Mouse (Mus musculus) stomach, postnatal 0 days (tissue): Measurements from ENCODE around the gene Zcchc14. TPM values are rescaled to one million over a fixed set of nuclear protein-coding genes. Genes with fewer than 3 reads are reported as not detected.
A peak's percentile ranks its signal among the peaks of the same experiment; 100 is the strongest.

Source experiments
- ATAC-seq: fragments of 200-750 bp; cut with Nextera tagmentation; 2 replicates; pipeline ENCODE4 v1.8.0; 2017; ENCODE audit not compliant: low FRiP score, low TSS enrichment
- DNase-seq: peaks from one replicate; pipeline ENCODE4 v3.0.0-alpha.2; 2016; ENCODE audit warnings: low spot score
- H3K27ac ChIP-seq: fragments of 300-500 bp; sonication (generic); replicated peaks from 2 replicates; pipeline ENCODE4 v1.5.1; 2014; ENCODE audit warnings: mild to moderate bottlenecking, control low read depth
- H3K27me3 ChIP-seq: fragments of 300-500 bp; sonication (generic); 2 replicates; pipeline ENCODE4 v1.6.1; 2014; ENCODE audit warnings: low read length; ENCODE audit not compliant: control insufficient read depth, insufficient read depth
- H3K36me3 ChIP-seq: fragments of 300-500 bp; sonication (generic); 2 replicates; pipeline ENCODE4 v1.6.1; 2014; ENCODE audit warnings: low read length, mixed read lengths; ENCODE audit not compliant: control insufficient read depth, insufficient read depth
- H3K4me1 ChIP-seq: fragments of 300-500 bp; sonication (generic); replicated peaks from 2 replicates; pipeline ENCODE4 v1.6.1; 2014; ENCODE audit warnings: antibody characterized with exemption; ENCODE audit not compliant: control insufficient read depth, insufficient read depth
- H3K4me2 ChIP-seq: fragments of 300-500 bp; sonication (generic); replicated peaks from 2 replicates; pipeline ENCODE4 v1.6.1; 2014; ENCODE audit warnings: low read depth, mild to moderate bottlenecking, control low read depth, moderate library complexity
- H3K4me3 ChIP-seq: fragments of 300-500 bp; sonication (generic); 2 replicates; pipeline ENCODE4 v1.5.1; 2014; ENCODE audit warnings: low read depth, low read length, control low read depth
- H3K9ac ChIP-seq: fragments of 300-500 bp; sonication (generic); 2 replicates; pipeline ENCODE4 v1.6.1; 2014; ENCODE audit warnings: mild to moderate bottlenecking, low read length, control low read depth, mixed read lengths
- H3K9me3 ChIP-seq: fragments of 300-500 bp; sonication (generic); 2 replicates; pipeline ENCODE4 v1.6.1; 2016; ENCODE audit warnings: low read length; ENCODE audit not compliant: control insufficient read depth
- CTCF ChIP-seq: IDR thresholded peaks from 2 replicates; pipeline ENCODE4 v1.5.1; 2016; ENCODE audit warnings: antibody characterized with exemption, low read depth, mild to moderate bottlenecking, moderate library complexity
- EP300 ChIP-seq: optimal IDR thresholded peaks from 2 replicates; pipeline ENCODE3; 2016; ENCODE audit warnings: antibody characterized with exemption
- WGBS: fragments of 180-500 bp; shearing (Covaris S2); extraction: QIAGEN DNeasy Blood & Tissue Kit; methylation state at CpG from one replicate; pipeline ENCODE4 v1.1.7; 2014; 5-methylcytosine and 5-hydroxymethylcytosine counted together
- polyA plus RNA-seq: library from polyadenylated mRNA; unstranded; fragments of >200 nt; fragmentation: Nextera tagmentation; extraction: Ambion mirVana; gene quantifications from 2 replicates; pipeline ENCODE4 v1.2.1, GENCODE M21; 2015

Gene Zcchc14
- polyA plus RNA-seq, 1 experiment from 2014 or later: 4.5 TPM

- 76% methylated on average over 5 of the region's 5 CpGs for WGBS
- no peaks in the 10 kb centered on the region for H3K27me3 ChIP-seq
- H3K4me1 ChIP-seq: peaks cover 7% of the 10 kb centered on the region
- no peak for ATAC-seq
- no peak overlapping the region for H3K9ac ChIP-seq
- no peak overlapping the region for H3K4me2 ChIP-seq
- DNase-seq: no peak
- TF ChIP-seq EP300 (no peak), CTCF (no peak)
- H3K36me3 ChIP-seq: 0 out of 2 replicates have a peak, but pooled peaks cover 7% of the 10 kb centered on the region
- H3K4me3 ChIP-seq: no peak overlapping the region
- no peaks in the 10 kb centered on the region for H3K9me3 ChIP-seq
- H3K27ac ChIP-seq: no peak overlapping the region
Observed at GRCm38 (mm10) chr8:121632401-121632800, 20.3 kb downstream of the Zcchc14 start.

DNA sequence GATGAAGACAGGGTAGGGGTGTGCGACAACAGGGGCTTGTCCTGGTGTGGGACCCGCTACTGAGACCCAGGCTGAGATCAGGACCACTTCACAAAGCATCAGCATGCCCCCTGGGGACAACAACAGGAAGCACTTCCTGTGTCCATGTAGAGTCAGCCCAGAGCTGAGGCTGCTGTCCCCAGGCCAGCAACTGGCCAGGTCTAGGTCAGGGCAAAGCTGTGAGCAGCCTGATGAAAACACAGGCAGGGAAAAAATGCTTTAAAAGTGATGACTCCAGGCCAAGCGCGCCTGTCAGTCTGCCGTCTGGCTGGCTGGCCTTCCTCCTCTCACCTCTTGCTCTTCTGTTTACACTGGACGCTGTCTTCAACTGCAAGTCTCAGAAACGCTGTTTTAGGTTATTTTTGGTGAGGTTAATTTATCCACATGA, 21.0 kb downstream of the Zcchc14 start:
- ATAC-seq (peak; percentile 32; the same call in 1 of the 2 replicates), DNase-seq (no peak)
- Histone ChIP-seq H3K9ac (no peak overlapping the region; the same call in 1 of the 2 replicates), H3K9me3 (no peaks in the 10 kb centered on the region), H3K4me2 (no peak overlapping the region), H3K4me3 (no peak overlapping the region), H3K36me3 (peaks cover 11% of the 10 kb centered on the region; the same call in 1 of the 2 replicates), H3K27me3 (no peaks in the 10 kb centered on the region), H3K27ac (no peak overlapping the region), H3K4me1 (peaks cover 7% of the 10 kb centered on the region)
- TF ChIP-seq EP300: no peak
- peak; percentile 25 for TF ChIP-seq CTCF
- WGBS: 36% methylated on average over 7 of the region's 7 CpGs

DNA sequence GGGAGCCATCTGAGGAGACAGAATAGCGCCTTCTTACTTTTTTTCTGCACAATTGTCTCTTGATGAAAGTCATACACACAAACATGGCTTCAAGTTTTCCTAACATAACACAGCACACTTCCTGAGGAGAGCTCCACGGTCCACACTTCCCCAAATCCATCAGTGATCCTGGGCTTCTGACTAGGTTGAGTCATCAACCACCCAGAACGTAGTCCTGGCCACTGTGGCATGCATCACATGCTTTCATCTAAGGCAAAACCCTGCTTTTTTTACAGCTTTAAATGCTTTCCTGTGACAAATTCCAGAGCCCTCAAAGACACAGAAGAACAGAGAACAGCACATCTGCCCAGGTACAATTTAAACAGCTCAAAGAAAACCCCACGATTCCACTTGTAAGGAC, 24.0 kb downstream of the Zcchc14 start:
- Histone ChIP-seq H3K4me1 (peaks cover 3% of the 10 kb centered on the region), H3K9me3 (no peaks in the 10 kb centered on the region), H3K4me3 (no peak overlapping the region), H3K27me3 (no peaks in the 10 kb centered on the region), H3K9ac (no peak overlapping the region), H3K36me3 (peaks cover 11% of the 10 kb centered on the region; the same call in 1 of the 2 replicates), H3K27ac (no peak overlapping the region), H3K4me2 (no peak overlapping the region)
- no peak for TF ChIP-seq CTCF
- no peak for TF ChIP-seq EP300
- no peak for DNase-seq
- no peak for ATAC-seq
- 80% methylated on average over 4 of the region's 4 CpGs for WGBS

DNA sequence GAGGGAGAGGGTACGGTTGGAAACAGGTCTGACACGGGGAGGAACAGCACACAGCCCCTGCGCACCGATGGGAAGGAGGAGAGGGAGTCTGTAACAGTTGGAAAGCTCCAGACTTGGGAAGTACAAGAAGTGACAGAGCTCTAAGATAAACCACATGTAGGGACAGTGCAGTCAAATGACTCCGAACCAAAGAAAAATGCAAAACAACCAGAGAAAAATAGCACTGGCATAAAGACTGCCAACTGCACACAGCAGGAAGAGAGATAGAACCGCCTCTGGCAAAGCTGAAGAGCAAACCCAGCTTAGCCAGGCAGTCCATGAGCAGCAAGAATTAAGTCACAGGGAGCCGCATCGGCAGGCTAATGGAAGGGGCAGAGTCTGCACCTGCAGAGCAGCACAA, 29.7 kb downstream of the Zcchc14 start:
- WGBS: 79% methylated on average over 8 of the region's 8 CpGs
- Histone ChIP-seq H3K27ac (no peak overlapping the region), H3K36me3 (peaks cover 7% of the 10 kb centered on the region; the same call in 1 of the 2 replicates), H3K4me2 (no peak overlapping the region), H3K27me3 (no peaks in the 10 kb centered on the region), H3K9me3 (no peaks in the 10 kb centered on the region), H3K4me1 (peaks cover 14% of the 10 kb centered on the region), H3K9ac (no peak overlapping the region), H3K4me3 (no peak overlapping the region)
- TF ChIP-seq EP300 (no peak), CTCF (no peak)
- ATAC-seq (no peak), DNase-seq (no peak)

- TF ChIP-seq EP300: no peak
- TF ChIP-seq CTCF: peak; percentile 50
- WGBS: 54% methylated on average over 1 of the region's 1 CpGs
- H3K36me3 ChIP-seq: peaks cover 1% of the 10 kb centered on the region; the same call in 1 of the 2 replicates
- no peaks in the 10 kb centered on the region for H3K27me3 ChIP-seq
- H3K4me1 ChIP-seq: peaks cover 14% of the 10 kb centered on the region
- no peak overlapping the region for H3K27ac ChIP-seq
- ATAC-seq (no peak), DNase-seq (no peak)
- no peak overlapping the region for H3K9ac ChIP-seq
- H3K9me3 ChIP-seq: no peaks in the 10 kb centered on the region
- H3K4me3 ChIP-seq: no peak overlapping the region
- H3K4me2 ChIP-seq: no peak overlapping the region
Observed at GRCm38 (mm10) chr8:121621879-121622278, 30.8 kb downstream of the Zcchc14 start.

- peaks cover 14% of the 10 kb centered on the region for H3K4me1 ChIP-seq
- ATAC-seq (no peak), DNase-seq (no peak)
- H3K27ac ChIP-seq: no peak overlapping the region
- no peaks in the 10 kb centered on the region for H3K9me3 ChIP-seq
- no peak overlapping the region for H3K4me3 ChIP-seq
- no peaks in the 10 kb centered on the region for H3K36me3 ChIP-seq
- H3K27me3 ChIP-seq: no peaks in the 10 kb centered on the region
- H3K9ac ChIP-seq: no peak overlapping the region
- TF ChIP-seq CTCF (no peak), EP300 (no peak)
- no peak overlapping the region for H3K4me2 ChIP-seq
- WGBS: 74% methylated on average over 12 of the region's 12 CpGs
Observed at GRCm38 (mm10) chr8:121620801-121621516, 31.7 kb downstream of the Zcchc14 start.
